Mouse (Mus musculus) stomach, embryonic 16.5 days (tissue): ENCODE results near the gene Pacrg. TPM values are rescaled to one million over a fixed set of nuclear protein-coding genes. Genes with fewer than 3 reads are reported as not detected.

Source experiments
- ATAC-seq: fragments of 200-750 bp; cut with Nextera tagmentation; 2 replicates; pipeline ENCODE4 v1.8.0; 2017; ENCODE audit warnings: moderate number of reproducible peaks, moderate TSS enrichment; ENCODE audit not compliant: insufficient read depth, low FRiP score
- H3K27ac ChIP-seq: fragments of 300-500 bp; sonication (generic); 2 replicates; pipeline ENCODE4 v1.5.1; 2014; ENCODE audit warnings: low read length
- H3K27me3 ChIP-seq: fragments of 300-500 bp; sonication (generic); 2 replicates; pipeline ENCODE4 v1.6.1; 2014; ENCODE audit warnings: low read length, control low read depth, mixed read lengths; ENCODE audit not compliant: control insufficient read depth, insufficient read depth
- H3K36me3 ChIP-seq: fragments of 300-500 bp; sonication (generic); 2 replicates; pipeline ENCODE4 v1.6.1; 2014; ENCODE audit warnings: low read length; ENCODE audit not compliant: control insufficient read depth, insufficient read depth
- H3K4me1 ChIP-seq: fragments of 300-500 bp; sonication (generic); 2 replicates; pipeline ENCODE4 v1.6.1; 2014; ENCODE audit warnings: low read length, control low read depth, mixed read lengths; ENCODE audit not compliant: control insufficient read depth, insufficient read depth
- H3K4me2 ChIP-seq: fragments of 300-500 bp; sonication (generic); 2 replicates; pipeline ENCODE4 v1.6.1; 2014; ENCODE audit warnings: low read depth, low read length, mixed read lengths
- H3K4me3 ChIP-seq: fragments of 300-500 bp; sonication (generic); replicated peaks from 2 replicates; pipeline ENCODE4 v1.5.1; 2014; ENCODE audit warnings: mild to moderate bottlenecking, low read length
- H3K9ac ChIP-seq: fragments of 300-500 bp; sonication (generic); 2 replicates; pipeline ENCODE4 v1.6.1; 2014; ENCODE audit warnings: low read length
- H3K9me3 ChIP-seq: fragments of 300-500 bp; sonication (generic); replicated peaks from 2 replicates; pipeline ENCODE4 v1.6.1; 2016; ENCODE audit warnings: low read length, control low read depth; ENCODE audit not compliant: control insufficient read depth
- WGBS: fragments of 180-500 bp; shearing (Covaris S2); extraction: QIAGEN DNeasy Blood & Tissue Kit; methylation state at CpG from one replicate; pipeline ENCODE4 v1.1.7; 2014; 5-methylcytosine and 5-hydroxymethylcytosine counted together
- polyA plus RNA-seq: library from polyadenylated mRNA; unstranded; fragments of >200 nt; fragmentation: Nextera tagmentation; extraction: Ambion mirVana; gene quantifications from 2 replicates; pipeline ENCODE4 v1.2.1, GENCODE M21; 2015

The Pacrg gene
- polyA plus RNA-seq, 1 experiment from 2014 or later: 1.8 TPM

DNA sequence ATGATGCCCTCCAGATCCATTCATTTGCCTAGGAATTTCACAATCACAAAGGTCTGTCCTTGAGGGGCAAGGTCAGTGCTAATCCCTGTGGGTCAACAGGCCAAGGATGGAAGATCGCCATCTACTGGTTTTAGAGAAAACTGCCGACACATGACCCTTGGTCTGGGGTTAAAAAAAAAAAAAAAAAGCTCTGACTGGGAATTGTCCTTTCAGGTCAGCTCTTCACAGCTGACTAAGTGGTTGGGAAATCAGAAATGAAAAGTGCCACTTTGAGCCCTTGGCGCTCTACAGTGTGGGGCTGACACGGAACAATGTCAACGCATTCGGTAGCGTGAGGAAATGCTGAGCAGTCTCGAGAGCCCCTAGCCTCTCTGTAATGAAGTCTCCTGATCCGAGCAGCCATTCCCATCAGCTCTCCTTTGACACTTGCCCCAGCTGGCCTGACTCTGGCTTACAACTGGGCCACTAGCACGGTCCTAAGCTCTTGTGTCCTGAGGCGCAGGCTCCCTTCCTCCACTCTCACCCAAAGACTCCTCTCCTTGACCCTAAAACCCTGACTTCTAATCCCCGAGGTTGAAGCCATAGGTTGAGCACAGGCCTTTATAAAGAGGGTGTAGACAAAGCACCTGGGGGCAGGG is 339.2 kb downstream of the Pacrg start:
- H3K4me1 ChIP-seq: peaks cover 4% of the 10 kb centered on the region
- H3K27ac ChIP-seq: no peak overlapping the region
- H3K4me2 ChIP-seq: no peak overlapping the region
- no peaks in the 10 kb centered on the region for H3K9me3 ChIP-seq
- no peaks in the 10 kb centered on the region for H3K36me3 ChIP-seq
- H3K27me3 ChIP-seq: no peaks in the 10 kb centered on the region
- 54% methylated on average over 12 of the region's 12 CpGs for WGBS
- H3K9ac ChIP-seq: no peak overlapping the region
- no peak overlapping the region for H3K4me3 ChIP-seq
- ATAC-seq: no peak

DNA sequence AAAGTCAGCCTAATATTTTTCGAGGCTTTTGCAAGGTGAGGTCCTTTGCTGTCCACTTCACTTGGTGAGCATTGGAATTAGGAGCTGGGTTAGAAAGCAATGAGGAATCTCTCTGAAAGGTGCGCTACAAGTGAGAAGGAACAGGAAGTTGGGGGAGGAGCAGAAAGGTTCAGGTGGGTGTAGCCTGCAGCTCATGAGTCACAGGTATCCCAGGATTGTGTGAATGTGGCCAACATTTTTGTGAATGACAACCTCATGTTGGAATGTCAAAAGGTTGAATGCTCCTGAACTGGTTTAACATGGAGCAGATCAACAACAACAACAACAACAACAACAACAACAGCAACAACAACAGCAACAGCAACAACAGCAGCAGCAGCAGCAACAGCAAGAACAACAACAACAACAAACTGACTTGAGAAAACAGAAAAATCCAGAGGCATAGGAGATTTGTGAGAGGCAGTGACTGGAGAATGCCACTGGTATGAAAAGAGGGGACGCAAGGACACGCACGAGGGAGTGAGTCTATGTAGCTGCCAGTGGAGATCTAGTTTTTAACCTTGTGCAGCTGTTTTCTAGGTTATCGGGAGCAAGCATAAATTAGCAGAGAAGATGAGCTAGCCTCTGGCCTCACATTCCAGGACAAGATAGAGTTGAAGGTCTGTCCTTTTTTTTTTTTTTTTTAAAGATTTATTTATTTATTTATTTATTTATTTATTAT is 341.0 kb downstream of the Pacrg start:
- 76% methylated on average over 6 of the region's 6 CpGs for WGBS
- no peak; the same call in 1 of the 2 replicates for ATAC-seq
- H3K4me1 ChIP-seq: peaks cover 4% of the 10 kb centered on the region

GRCm38 (mm10) chr17:10497781-10498420 is 342.2 kb downstream of the Pacrg start:
- 34% methylated on average over 4 of the region's 4 CpGs for WGBS
- H3K27me3 ChIP-seq: no peaks in the 10 kb centered on the region
- no peak for ATAC-seq
- no peak overlapping the region for H3K4me2 ChIP-seq
- no peak overlapping the region for H3K27ac ChIP-seq
- H3K36me3 ChIP-seq: no peaks in the 10 kb centered on the region
- H3K4me3 ChIP-seq: no peak overlapping the region
- peaks cover 4% of the 10 kb centered on the region for H3K4me1 ChIP-seq
- H3K9me3 ChIP-seq: no peaks in the 10 kb centered on the region
- no peak overlapping the region for H3K9ac ChIP-seq

More for the DNA sequence above, 341.0 kb downstream of the Pacrg start:
- Histone ChIP-seq H3K4me2 (no peak overlapping the region), H3K4me3 (no peak overlapping the region), H3K36me3 (no peaks in the 10 kb centered on the region), H3K27me3 (no peaks in the 10 kb centered on the region), H3K9ac (no peak overlapping the region), H3K9me3 (no peaks in the 10 kb centered on the region), H3K27ac (no peak overlapping the region)

DNA sequence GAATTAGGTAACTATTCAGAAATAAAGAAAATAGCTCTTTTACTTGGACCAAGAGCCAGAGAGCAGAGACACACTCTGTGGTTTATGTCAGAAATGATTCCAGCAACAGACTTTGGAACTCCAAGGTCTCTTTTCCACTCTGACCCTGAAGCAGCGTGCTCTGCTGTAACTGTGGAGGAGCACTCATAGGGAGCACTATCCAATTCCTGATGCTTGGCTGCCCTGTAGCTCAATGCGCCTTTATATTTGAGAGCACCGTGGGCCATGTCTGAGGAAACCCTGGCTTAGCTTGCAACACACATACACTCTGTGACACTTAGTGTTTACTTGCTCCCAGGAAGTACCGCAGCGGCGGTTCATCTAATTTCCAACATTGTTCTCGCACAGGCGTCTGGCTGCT is 344.0 kb downstream of the Pacrg start:
- H3K36me3 ChIP-seq: no peaks in the 10 kb centered on the region
- no peak overlapping the region for H3K4me2 ChIP-seq
- H3K9me3 ChIP-seq: no peaks in the 10 kb centered on the region
- WGBS: 68% methylated on average over 8 of the region's 8 CpGs
- H3K9ac ChIP-seq: no peak overlapping the region
- H3K4me1 ChIP-seq: peaks cover 4% of the 10 kb centered on the region
- no peak for ATAC-seq
- H3K4me3 ChIP-seq: no peak overlapping the region
- H3K27ac ChIP-seq: no peak overlapping the region
- H3K27me3 ChIP-seq: no peaks in the 10 kb centered on the region

GRCm38 (mm10) chr17:10495588-10495987 is 344.5 kb downstream of the Pacrg start:
- H3K27me3 ChIP-seq: no peaks in the 10 kb centered on the region
- H3K36me3 ChIP-seq: no peaks in the 10 kb centered on the region
- WGBS: 45% methylated on average over 8 of the region's 8 CpGs
- peaks cover 4% of the 10 kb centered on the region for H3K4me1 ChIP-seq
- H3K9ac ChIP-seq: no peak overlapping the region
- H3K4me2 ChIP-seq: no peak overlapping the region
- H3K9me3 ChIP-seq: no peaks in the 10 kb centered on the region
- ATAC-seq: no peak
- H3K27ac ChIP-seq: no peak overlapping the region
- no peak overlapping the region for H3K4me3 ChIP-seq

GRCm38 (mm10) chr17:10493124-10493523 is 347.0 kb downstream of the Pacrg start:
- no peaks in the 10 kb centered on the region for H3K27me3 ChIP-seq
- no peaks in the 10 kb centered on the region for H3K9me3 ChIP-seq
- H3K4me1 ChIP-seq: peaks cover 1% of the 10 kb centered on the region
- no peak overlapping the region for H3K4me3 ChIP-seq
- H3K9ac ChIP-seq: no peak overlapping the region
- H3K36me3 ChIP-seq: no peaks in the 10 kb centered on the region
- 34% methylated on average over 3 of the region's 3 CpGs for WGBS
- no peak overlapping the region for H3K27ac ChIP-seq
- H3K4me2 ChIP-seq: no peak overlapping the region
- no peak for ATAC-seq

- no peak overlapping the region for H3K9ac ChIP-seq
- no peak overlapping the region for H3K4me2 ChIP-seq
- no peak for ATAC-seq
- no peaks in the 10 kb centered on the region for H3K9me3 ChIP-seq
- H3K4me1 ChIP-seq: no peaks in the 10 kb centered on the region
- H3K36me3 ChIP-seq: no peaks in the 10 kb centered on the region
- WGBS: 61% methylated on average over 8 of the region's 8 CpGs
- H3K4me3 ChIP-seq: no peak overlapping the region
- H3K27me3 ChIP-seq: no peaks in the 10 kb centered on the region
- no peak overlapping the region for H3K27ac ChIP-seq
Observed at GRCm38 (mm10) chr17:10490374-10491169, 349.5 kb downstream of the Pacrg start.

DNA sequence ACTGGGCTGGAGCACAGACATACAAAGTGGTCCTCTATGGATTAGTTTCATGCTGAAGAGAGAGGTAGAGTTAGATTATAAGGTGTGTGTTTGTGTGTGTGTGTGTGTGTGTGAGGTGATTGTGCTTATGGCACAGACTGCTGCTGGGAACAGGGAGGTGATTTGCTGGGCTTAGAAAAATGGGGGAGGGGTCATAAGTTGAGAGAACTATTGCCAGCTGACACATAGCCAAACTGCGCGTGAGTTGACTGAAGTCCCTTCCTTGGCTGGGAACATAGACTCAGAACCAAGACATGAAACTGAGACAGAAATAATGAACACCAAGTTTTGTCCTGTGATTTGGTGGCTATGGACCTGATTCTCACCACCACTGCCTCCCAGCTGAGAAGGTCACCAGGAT is 351.2 kb downstream of the Pacrg start:
- 67% methylated on average over 2 of the region's 2 CpGs for WGBS
- ATAC-seq: no peak
- H3K4me1 ChIP-seq: no peaks in the 10 kb centered on the region
- no peaks in the 10 kb centered on the region for H3K9me3 ChIP-seq
- H3K36me3 ChIP-seq: no peaks in the 10 kb centered on the region
- no peak overlapping the region for H3K27ac ChIP-seq
- H3K4me3 ChIP-seq: no peak overlapping the region
- no peak overlapping the region for H3K9ac ChIP-seq
- no peaks in the 10 kb centered on the region for H3K27me3 ChIP-seq
- no peak overlapping the region for H3K4me2 ChIP-seq
